Mouse (Mus musculus) spleen, postnatal 36 days (tissue): ENCODE data around the gene Zfyve1.

Source experiments
- DNase-seq, 2 experiments: peaks; one replicate each; pipeline ENCODE4 v3.0.0; 2022; ENCODE audit warnings: low spot score in 2 of 2, mixed read lengths in 1 of 2

Zfyve1 gene

GRCm38 (mm10) chr12:83523056-83523455 is 74.0 kb downstream of the Zfyve1 start:
- no peak for DNase-seq

DNA sequence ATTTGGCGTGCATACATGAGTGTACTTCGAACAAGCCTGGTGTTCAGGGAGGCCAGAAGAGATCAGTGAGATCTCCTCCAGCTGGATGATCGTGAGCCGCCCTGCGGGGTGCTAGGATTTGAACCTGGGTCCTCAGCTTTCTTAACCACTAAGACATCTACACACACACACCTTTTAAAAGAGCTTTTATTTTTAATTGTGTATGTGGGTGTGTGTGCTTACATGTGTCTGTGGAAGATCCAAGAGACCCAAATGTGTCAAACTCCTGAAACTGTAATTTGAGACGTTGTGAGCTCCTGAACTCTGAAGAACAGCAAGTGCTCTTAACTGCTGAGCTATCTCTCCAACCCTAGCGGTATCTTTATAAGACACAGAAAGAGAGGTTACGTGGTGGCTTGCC is 75.9 kb downstream of the Zfyve1 start:
- no peak for DNase-seq

DNA sequence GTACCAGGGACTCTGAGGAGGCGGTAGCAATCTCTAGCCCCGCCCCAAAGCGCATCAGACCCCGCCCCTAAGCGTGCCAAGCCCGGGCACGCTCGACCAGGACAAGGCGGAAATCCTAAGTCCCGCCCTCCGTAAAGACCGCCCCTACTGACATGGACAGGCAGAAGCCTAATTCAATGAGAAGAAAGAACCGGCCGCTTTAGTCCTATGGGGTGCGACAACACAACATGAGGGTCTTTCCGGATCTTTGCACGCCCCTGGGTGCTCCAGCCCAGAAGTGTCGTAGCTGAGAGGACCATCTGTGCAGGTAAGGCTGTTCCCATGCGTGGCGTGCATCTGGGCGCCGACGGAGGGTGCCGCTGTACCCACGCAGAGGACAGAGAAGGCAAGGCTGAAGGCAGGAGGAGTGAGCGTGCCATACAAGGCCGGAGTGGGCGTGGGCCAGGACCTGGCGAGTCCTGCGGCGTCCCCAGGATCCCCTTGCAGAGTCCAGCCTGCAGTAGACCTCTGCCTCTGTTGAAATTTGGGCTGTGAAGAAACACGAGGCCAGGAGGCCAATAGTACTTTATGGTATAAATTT is 76.6 kb downstream of the Zfyve1 start, which contains the start of gene Dcaf4:
Dcaf4 (plus strand) TSS at position 156 of the 580 bp plus-strand sequence.
- DNase-seq: peak; percentile 96 to 97

GRCm38 (mm10) chr12:83517580-83517979 is 79.4 kb downstream of the Zfyve1 start:
- DNase-seq: no peak

- no peak for DNase-seq
Measured at GRCm38 (mm10) chr12:83514216-83514615, 82.8 kb downstream of the Zfyve1 start.

- DNase-seq: no peak
Measured at GRCm38 (mm10) chr12:83513185-83513584, 83.8 kb downstream of the Zfyve1 start.

- no peak for DNase-seq
Measured at GRCm38 (mm10) chr12:83512783-83513182, 84.2 kb downstream of the Zfyve1 start.

- no peak for DNase-seq
Measured at GRCm38 (mm10) chr12:83510586-83510985, 86.4 kb downstream of the Zfyve1 start.

DNA sequence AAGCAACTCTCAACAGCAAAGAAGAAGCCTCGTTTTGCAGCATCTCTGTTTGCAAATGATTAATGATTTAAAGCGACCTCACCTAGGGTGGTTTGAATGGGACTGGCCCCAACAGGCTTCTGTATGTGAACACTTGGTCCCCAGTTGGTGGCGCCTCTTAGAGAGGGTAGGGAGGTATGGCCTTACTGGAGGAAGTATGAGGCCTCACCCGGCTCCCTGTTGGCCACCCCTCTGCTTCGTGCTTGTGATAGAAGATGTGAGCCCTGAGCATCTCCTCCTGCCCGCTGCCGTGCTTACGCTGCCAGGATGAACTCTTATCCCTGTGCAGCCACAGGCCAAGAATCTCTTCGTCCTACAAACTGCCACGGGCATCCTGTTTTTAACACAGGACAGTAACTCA is 90.5 kb downstream of the Zfyve1 start:
- DNase-seq: no peak

DNA sequence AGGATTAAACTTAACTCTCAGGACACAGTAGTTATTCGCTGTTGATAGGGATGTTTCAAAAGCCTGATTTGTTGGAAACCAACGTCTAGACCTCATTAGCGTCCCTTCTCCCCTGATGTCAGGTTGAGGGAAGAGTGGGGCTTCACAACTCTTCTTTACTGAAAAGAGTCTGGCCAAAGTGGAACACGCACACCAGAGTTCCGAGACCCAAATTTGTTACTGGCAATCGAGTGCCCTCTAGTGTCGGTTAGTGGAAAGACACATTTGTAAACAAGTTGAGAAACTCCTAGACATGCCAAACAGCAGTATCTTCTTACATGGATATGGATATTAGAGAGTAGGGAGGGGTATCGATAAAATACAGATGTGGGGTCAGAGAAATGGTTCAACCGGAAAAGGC is 94.8 kb downstream of the Zfyve1 start:
- DNase-seq: peak; percentile 29 to 42

DNA sequence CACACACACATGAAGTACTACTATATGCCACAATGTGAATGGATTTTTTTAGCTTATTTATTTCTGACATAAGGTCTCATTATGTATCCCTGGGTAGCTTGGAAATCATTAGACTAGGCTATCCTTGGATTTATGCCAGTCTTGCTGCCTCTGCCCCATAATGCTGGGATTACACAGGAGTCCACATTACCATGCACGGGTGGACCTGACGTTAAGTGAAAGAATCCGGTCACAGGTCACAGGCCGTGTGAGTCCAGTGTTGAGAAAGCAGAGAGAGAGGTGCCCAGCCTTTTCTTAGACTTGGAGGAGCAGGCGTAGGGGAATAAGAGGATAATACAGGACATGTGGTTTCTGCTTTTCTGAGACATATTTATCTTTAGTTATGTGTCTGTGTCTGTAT is 97.8 kb downstream of the Zfyve1 start:
- no peak for DNase-seq

DNA sequence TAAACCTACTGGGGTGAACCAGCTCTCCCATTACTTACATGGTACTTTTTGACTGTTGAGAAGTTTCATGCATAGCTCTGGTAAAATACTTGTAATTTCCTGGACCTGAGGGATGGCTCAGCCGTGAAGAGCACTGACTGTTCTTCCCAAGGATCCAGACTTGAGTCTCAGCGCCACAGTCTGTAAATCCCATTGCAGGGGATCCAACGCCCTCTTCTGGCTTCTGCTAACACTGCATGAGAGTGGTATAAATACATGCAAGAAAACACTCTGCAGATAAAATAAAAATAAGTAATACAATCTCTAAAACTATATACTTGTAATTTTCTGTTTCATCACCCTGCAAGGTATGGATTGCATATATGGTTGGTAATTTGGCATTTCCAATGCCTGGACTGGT is 99.1 kb downstream of the Zfyve1 start:
- DNase-seq: no peak

- DNase-seq: no peak
Measured at GRCm38 (mm10) chr12:83496736-83497135, 100.3 kb downstream of the Zfyve1 start.
